Mouse (Mus musculus) kidney, adult 8-10 months (tissue): ENCODE measurements around the gene Cbln3.

Experiments used
- DNase-seq, 2 experiments: peaks; one replicate each; pipeline ENCODE4 v3.0.0; 2022

Cbln3 gene

DNA sequence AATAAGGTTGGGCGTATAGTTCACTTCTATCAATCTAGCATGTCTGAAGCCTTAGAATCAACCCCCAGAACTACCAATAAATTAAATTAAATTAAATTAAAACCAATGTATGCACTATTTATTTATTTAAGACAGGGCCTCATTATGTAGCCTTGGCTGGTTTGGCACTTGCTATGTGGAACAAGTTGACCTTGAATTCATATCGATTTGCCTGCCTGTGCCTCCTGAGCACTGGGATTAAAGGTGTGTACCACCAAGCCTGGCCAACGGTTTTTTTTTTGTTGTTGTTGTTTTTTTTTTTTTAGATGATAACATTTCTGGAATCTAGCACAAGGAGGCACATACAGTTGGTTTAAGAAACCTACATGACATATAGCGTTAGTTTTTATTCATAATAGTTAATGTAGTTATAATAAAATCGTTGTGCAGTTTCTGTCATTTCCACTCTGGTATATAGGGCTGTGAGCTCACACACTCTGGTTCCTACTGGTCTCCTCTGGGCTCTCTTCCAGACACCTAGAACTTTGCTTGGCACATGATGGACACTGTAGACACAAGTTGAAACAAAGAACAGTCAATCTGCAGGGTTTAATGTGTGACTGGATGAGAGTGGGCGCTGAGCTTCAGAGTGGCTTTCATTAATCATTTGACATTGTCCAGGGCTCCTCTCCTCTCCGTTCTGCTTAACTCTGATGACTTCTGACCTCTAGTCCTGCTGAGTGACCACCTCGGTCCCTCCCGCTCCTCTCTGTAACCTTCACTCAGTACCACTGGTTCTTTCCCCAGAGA is 38.5 kb downstream of the Cbln3 start:
- DNase-seq = peak in 1 of 2 experiments; percentile 32

DNA sequence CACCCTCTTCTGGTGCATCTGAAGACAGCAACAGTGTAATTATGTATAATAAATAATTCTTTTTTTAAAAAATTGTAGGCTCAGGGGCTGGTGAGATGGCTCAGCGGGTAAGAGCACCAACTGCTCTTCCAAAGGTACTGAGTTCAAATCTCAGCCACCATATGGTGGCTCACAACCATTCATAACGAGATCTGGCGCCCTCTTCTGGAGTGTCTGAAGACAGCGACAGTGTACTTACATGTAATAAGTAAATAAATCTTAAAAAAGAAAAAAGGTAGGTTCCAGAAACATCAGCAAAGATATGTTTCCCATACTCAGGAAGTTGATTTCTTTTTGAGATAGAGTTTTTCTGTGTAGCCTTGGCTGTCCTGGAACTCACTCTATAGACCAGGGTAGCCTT is 41.4 kb downstream of the Cbln3 start:
- no peak for DNase-seq

DNA sequence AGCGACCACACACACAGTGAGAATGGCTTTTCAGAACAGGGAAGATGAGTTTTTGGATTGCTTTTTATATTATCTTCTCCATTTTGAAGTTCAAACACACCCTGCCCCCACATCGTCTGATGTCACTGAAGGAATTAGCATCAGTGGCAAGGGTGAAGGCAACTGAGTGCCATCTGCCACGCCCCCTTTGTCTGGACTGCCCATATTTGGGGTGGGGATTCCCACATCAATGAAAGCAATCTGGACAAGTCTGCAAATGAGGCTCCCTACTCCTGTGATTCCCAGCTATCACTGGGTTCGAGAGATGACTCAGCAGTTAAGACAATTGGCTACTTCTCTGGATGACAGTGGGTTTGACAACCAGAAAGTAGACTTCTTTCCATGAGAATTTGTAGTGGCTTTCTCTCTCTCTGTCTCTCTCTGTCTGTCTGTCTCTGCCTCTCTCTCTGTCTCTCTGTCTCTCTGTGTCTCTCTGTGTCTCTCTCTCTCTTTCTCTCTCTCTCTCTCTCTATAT is 43.3 kb downstream of the Cbln3 start:
- no peak for DNase-seq

DNA sequence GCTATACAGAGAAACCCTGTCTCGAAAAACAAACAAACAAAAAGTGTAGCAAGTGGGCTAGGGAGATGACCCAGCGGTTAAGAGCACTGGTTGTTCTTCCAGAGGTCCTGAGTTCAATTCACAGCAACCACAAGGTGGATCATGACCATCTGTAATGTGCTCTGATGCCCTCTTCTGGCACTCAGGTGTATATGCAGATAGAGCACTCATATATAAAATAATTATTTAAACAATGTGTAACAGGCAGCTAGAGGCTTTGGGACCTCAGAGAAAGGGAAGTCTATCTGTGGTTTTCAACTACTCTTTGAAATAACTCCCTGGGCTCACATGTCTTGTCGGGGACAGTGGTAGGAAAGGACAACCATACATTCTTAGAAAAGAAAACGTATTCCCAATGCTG is 45.5 kb downstream of the Cbln3 start:
- DNase-seq = no peak

DNA sequence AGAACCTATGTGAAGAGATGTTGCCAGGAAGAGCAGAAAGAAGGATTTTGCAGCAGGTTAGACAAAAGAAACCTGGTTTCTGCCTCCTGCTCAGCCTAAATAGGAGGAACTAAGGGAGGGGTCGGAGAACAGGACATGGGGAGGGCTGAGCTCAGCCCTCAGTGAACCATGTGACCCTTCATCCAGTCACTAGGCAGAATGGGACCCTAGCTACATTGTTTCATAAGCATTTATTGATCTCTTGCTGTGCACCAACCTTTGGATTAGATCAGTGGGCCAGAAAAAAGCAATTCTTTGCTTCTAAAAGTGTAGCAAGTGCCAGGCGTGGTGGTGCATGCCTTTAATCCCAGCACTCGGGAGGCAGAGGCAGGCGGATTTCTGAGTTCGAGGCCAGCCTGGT is 45.9 kb downstream of the Cbln3 start:
- no peak for DNase-seq

DNA sequence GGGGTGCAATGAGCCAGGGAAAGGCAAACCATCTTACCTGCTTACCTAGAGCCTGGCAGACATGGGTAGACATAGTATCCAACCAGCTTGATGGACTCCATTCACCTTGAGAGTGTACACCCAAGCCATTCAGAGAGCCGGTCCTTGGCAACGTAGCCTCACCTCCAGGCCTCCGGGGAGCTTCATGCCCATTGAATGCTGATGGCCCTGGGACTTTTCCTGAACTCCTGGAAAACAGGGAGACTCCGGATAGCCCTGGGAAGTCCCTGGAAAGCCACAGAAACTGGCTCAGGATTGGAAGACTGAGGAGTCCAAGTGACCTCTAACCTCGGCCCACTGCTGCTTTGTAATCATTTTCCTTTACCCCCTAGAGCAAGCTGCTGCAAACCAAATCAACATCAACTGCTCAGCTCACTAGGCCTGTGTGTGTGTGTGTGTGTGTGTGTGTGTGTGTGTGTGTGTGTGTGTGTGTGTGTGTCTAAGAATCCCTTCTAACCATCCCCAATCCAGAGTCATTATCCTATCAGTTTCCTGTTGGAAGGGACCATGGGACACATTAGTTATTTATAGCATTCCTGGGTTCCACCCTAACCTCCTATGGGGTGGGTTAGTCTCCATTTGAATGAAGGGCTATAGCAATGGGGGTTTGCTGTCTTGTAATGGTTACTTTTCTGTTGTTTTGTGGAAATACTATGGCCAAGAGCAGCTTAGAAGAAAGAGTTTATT is 49.2 kb downstream of the Cbln3 start:
- no peak for DNase-seq

DNA sequence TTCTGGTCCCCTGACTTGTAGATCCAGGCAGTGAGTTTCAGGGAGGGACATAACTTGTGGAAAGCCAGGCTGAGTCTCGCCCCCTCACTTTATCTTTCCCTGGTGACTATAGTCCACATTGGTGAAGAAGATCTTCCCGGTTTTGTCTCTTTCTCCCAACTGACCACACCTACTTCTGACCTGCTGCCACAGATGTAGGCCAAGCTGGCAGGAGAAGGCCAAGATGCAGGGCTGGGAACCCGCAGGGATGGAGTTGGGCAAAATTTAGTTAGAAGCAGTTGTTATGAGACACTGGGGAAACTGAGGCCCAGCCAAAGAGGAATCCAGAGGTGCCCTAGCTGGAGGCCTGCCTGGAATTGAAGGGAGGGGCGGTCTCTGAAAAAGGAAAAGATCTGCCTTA is 51.1 kb downstream of the Cbln3 start:
- no peak for DNase-seq

DNA sequence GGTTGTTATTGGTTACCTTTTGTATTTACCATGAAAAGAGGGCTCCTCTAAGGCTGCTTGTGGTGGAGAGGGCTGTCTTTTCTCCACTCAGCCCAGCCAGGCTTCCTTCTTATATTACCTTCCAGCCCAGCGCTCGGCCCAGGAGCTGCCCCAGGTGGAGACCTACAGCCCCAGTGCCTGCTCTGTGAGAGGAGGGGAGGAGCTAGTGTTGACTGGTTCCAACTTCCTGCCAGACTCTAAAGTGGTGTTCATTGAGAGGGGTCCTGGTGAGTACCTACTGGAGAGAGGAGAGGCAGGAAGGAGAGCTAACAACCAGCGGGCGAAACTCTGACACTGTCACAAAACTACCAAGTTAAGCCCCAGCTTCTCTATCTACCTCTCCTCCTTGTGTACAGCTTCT is 53.9 kb downstream of the Cbln3 start:
- no peak for DNase-seq

DNA sequence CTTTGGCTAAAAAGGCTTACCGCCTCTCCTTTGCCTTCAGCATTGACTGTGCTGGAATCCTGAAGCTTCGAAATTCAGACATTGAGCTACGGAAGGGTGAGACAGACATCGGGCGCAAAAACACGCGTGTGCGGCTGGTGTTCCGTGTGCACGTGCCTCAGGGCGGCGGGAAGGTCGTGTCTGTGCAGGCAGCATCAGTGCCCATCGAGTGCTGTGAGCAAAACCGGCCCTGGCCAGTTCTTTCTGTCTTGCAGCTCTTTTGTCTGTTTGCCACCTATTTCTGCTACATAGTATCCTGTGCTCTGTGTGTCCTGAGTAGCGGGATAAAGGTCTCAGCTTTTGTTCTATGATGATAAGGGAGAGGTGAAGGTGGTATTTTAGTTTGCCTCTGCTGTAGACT is 54.3 kb downstream of the Cbln3 start:
- no peak for DNase-seq
